Mouse (Mus musculus) gastrocnemius, postnatal 36 days (tissue): ENCODE results near the gene Mbd3. TPM values are rescaled to one million over a fixed set of nuclear protein-coding genes. Genes with fewer than 3 reads are reported as not detected.

Experiments used
- DNase-seq, 2 experiments: peaks; one replicate each; pipeline ENCODE4 v3.0.0; 2022
- intact Hi-C: fragments of 180-260 bp; cut with DNase I; formaldehyde crosslinking; loops from one replicate; pipeline ENCODE4 v1.15.1; 2025
- long read RNA-seq, 2 experiments: library from polyadenylated mRNA; stranded (forward); transcript quantifications; one replicate each; pipeline ENCODE4 v2.0.0; 2021
- total RNA-seq, 2 experiments: library from RNA; stranded (reverse); gene quantifications; 2 replicates each; pipeline ENCODE4 v1.2.3; 2021

Mbd3 gene
- total RNA-seq: 10 to 100 TPM; 95.1 to 99.9 TPM
- long read RNA-seq, experiment 1, transcript Mbd3-204 (7 exons, 1,566 nt): major isoform, 30 of 68 reads
- long read RNA-seq, experiment 1, transcript Mbd3-201 (7 exons, 1,662 nt): minor isoform, 8 of 68 reads
- long read RNA-seq, experiment 1, partial matches to known transcripts: 15 of 68 reads
- long read RNA-seq, experiment 1, other reads (novel, unspliced or antisense): 13 of 68 reads
- long read RNA-seq, experiment 2, transcript Mbd3-204 (7 exons, 1,566 nt): major isoform, 44 of 96 reads
- long read RNA-seq, experiment 2, transcript Mbd3-201 (7 exons, 1,662 nt): minor isoform, 17 of 96 reads
- long read RNA-seq, experiment 2, partial matches to known transcripts: 26 of 96 reads
- long read RNA-seq, experiment 2, other reads (novel, unspliced or antisense): 7 of 96 reads

DNA sequence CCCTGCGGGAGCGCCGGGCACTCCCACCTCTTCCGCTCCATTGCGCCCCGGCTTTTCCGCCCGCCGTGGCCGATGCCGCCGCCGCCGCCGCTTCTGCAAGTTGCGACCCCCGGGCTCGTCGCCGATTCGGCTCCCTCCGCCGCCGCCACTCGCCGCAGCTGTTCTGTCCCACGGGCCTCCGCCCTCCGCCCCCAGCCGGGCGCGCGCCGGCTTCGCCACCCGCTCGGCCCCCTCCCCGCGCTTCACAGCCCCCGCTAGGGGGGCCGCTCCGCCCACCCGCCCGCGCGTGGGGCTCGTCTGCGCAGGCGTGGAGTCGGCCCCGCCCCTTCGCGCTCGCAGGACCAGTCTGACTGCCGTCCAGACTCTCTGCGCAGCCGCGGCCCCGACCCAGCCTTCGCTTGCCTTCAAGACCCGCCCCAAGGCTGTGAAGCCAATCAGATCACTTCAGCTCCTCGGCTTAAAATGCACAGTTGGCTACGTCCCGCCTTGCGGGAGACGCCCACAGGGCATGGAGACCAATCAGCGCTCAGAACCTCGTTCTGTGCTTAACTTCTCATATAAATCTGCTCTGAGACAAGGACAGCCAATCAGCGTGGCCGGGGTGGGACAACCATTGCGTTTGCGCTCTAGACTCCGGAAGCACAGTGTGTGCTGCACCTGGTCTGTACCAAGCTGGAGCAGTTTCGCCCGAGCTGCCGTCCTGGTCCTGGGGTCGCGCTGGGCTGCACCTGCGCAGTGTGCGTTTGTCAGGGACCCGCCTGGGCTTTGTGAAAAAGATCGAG, at the start of gene Mbd3:
Gene Mbd3 (minus strand): TSS at position 360 of the 782 bp plus-strand sequence.
- DNase-seq: peak; percentile 99
- intact Hi-C loops: no loop called here

DNA sequence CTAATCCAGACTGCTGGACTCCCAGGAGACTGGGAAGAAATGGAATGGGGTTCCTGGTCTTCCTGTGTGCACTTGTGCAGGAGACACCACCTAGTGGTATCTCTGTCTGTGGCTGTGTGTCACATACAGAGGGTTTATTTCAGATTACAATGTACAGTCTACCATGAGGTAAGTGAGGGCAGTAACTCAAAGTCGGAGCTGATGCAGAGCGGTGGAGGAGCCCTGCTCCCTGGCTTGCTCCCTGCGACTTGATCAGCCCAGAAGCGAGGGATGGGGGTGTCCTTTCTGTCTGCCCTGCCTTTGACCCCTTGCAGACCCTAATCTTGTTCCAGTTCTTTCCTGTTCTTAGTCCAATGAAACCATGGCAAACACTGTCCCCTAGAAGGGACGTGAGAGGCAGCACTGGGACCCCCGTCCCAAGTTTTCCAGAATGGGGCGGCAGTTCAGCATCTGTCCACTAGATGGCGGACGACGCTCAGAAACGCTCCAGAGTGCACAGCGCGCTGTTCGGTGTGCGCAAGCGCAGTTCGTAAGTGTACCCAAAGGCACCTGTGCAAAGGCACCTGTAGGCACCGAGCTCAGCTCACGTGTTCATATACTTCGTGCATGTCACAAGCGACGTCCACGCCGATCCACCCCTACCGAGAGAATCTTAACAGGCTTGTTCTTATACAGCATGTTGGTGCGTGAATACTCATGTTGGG, 46.7 kb upstream of the Mbd3 start:
- peak; percentile 59 to 70 for DNase-seq
- intact Hi-C loops: no loop called here

DNA sequence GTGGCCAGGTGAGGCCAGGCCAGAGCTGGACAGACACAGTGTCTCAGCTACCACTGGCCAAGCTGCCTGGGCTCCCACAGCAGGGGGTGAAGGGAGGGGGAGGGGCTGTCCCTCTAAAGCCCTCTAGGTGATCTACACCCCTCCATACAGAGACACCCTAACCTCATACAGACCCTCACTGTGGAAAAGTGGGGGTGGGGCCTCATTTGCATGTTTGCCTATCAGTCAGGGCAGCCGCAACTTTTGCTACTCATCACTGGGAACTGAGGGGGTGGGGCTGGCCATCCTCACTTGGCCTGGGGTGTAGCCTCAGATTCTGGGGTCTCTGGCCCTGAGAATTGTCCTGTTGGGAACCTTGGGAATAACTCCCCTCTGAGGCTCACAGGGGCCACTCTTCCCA, 45.7 kb upstream of the Mbd3 start:
- intact Hi-C loops: no loop called here
- no peak for DNase-seq

DNA sequence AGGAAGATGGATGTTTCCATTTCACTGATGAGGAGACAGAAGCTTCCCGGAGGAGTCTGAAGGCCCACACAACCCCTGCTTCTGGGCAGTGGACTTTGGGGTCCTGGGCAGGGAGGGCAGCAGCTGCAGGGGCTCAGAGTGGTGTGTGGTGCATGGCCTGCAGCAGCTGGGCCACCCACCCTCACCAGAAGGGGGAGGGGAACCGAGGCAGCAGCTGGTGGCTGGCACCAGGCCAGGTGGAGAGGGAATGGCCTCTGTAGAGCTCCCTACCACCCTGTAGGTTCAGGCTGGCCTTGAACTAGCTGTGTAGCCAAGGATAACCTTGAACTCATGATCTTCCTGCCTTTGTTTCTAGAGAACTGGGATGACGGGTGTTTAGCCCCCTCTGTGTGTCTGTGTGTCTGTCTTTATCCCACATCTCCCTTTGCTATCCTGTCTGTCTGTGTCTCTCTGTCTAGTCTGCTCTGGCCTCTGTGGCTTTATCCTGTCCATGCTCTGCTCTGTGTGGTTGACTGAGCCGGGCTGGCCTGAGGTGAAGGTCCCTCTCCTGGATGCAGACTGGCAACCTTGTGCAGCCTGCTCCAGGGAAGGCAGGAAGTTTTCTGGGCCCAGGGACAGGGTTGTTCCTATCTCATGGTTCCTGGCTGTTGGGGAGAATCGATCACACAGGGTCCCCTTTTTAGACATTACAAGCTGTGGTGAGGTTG, 45.1 kb upstream of the Mbd3 start:
- intact Hi-C loops: no loop called here

DNA sequence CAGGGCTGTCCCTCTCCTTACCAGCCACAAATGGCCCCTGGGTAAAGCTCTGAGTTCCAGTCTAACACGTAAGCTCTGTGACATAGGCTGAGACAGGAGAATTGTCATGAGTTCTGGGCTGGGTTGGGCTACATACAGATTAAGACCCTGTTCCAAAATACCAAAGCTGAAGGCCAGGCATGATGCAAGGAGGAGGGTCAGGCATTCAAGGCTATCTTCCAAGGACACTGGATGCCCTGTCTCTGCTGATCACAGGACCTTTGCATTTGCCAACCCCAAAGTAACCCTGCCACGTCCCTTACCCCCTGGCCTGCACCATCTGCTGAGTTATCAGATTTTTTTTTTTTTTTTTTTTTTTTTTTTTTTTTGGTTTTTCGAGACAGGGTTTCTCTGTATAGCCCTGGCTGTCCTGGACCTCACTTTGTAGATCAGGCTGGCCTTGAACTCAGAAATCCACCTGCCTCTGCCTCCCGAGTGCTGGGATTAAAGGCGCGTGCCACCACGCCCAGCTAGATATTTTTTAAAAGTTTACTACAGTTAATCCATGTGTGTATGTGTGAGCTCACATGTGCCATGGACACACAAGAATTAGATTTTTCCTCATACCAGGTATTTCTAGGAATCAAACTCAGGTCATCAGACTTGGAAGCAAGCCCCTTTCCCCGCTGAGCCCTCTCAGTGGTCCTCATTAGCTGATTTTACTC, 44.4 kb upstream of the Mbd3 start:
- DNase-seq: no peak
- intact Hi-C loops: no loop called here

More for the DNA sequence above, 45.1 kb upstream of the Mbd3 start:
- DNase-seq: no peak

DNA sequence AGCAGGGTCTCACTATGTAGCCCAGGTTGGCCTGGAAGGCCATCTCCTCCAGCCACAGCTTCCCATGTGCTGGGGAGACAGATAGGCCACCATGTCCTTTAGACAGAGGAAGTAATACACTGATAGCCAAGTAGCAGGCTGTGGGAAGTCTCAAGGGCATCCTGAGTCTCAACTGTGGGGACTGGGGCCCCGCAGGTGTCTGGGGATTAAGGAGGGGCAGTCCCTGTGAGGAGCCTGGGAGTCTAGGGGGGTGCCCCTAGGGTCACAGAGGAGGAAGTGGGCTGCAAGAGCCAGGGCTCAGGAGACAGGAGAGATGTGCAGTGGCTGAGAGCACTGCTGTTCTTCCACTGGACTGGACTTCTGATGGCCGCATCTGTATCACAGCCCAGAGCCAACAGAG, 43.6 kb upstream of the Mbd3 start:
- DNase-seq: no peak
- intact Hi-C loops: no loop called here

DNA sequence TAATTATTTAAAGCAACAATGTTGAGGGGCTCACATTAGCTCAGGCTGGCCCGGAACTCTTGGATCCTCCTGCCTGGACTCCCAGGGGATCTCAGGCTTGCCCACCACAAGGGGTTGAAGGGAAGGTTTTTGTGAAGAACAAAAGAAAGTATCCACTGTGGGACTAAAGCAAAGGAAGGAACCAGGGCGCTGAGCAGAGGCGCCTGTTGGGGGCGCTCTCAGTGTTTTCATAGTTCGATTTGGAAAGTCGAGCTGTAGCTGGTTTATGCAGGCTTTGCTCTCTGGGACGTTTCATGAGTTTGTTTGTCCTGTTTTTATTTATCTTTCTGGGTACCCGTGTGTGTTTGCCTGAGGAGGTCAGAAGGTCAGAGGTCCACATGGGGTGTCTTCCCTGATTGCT, 42.2 kb upstream of the Mbd3 start:
- DNase-seq: no peak
- intact Hi-C loops: no loop called here

DNA sequence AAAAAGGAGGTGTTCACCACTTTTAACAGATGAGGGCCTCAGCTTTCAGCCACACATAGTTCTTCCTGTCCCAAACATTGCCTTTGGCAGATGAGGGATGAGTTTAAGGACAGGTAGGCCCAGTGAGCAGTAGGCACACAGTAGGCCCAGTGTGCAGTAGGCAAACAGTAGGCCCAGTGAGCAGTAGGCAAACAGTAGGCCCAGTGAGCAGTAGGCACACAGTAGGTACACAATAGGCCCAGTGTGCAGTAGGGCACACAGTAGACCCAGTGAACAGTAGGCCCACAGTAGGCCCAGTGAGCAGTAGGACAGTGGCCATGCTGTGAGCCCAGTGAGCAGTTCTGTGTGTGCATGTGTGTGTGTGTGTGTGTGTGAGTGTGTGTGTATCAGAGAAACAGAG, 40.7 kb upstream of the Mbd3 start:
- no peak for DNase-seq
- intact Hi-C loops: no loop called here

DNA sequence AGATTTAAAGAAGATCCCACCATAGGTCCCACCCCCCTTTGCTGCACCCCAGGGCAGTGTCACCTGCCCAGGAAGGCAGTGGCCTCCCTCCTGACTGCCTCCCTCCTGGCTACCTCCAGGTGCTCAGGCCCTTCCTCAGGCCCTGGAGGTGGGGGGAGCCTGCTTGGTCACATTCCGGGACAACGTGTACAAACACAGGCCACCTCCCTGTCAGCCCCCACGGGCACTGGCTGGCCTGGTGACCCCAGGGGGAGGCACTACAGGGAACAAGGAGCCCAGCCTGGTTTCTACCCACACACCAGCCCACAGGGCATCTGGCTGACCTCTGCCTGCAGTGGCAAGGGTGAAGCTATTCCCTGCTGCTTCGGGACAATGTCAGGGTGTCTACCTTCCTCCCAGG, 38.6 kb upstream of the Mbd3 start:
- DNase-seq: no peak
- intact Hi-C loops: loop anchor here (10.0 kb wide), 1 partner anchor 267 kb away; the partner anchor contains the start of genes Izumo4 and Mob3a

DNA sequence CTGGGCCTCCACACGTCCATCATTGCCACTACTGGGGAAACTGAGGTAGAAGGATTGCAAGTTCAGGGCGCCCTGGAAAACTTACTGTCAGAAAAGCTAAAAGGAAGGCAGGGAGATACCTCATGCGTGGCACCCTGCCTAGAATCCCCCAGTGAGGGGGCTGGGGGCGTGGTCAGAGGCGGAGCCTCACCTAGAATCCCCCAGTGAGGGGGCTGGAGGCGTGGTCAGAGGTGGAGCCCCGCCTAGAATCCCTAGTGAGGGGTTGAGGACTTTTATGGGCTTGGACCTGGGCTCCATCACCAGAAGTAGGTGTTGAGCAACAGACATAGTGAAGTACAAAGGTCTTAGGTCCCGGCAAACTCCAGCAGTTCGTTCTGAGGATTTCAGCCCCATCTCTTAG, 36.9 kb upstream of the Mbd3 start:
- intact Hi-C loops: loop anchor here (10.0 kb wide), 1 partner anchor 269 kb away; the partner anchor contains the start of genes Izumo4 and Mob3a
- DNase-seq: no peak

DNA sequence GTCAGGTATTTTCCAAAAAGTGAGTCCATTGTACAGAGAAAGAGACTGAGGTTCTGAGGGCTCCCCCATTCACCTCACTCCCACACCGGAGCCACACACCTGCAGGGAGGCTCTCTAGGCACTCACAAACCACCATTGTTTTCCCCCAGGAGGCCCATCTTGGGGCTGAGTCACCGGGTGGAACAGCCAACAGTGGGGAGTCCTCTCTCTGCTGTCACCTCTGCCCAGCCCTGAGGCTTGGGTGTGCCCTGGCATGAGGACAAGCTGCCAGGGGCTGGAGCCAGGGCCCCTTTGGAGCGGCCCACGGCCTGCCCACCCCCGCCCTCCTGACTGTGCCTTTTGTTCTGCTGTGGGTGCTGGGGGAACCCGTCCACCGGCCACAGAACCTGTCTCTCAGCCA, 36.4 kb upstream of the Mbd3 start:
- intact Hi-C loops: loop anchor here (10.0 kb wide), 1 partner anchor 269 kb away; the partner anchor contains the start of genes Izumo4 and Mob3a
- no peak for DNase-seq

DNA sequence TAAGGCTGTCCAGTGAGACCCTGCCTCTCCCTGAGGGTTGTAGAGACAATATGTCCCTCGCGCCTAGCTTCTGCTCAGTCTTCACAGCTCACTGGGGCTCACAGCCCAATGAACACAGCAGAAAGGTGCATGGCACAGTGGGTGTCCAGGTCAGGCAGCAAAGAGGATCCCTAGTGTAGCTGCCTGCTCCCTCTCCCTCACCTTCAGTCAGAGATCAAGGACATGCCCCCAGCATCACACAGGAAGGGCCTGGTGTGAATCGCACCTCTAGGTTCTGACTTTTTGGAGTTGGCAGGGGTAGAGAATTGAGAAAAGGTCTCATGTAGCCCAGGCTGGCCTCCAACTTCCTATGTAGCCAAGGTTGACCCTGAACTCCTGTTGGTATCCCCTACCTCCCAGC, 35.5 kb upstream of the Mbd3 start:
- intact Hi-C loops: loop anchor here (10.0 kb wide), 1 partner anchor 270 kb away; the partner anchor contains the start of genes Izumo4 and Mob3a
- DNase-seq: no peak

DNA sequence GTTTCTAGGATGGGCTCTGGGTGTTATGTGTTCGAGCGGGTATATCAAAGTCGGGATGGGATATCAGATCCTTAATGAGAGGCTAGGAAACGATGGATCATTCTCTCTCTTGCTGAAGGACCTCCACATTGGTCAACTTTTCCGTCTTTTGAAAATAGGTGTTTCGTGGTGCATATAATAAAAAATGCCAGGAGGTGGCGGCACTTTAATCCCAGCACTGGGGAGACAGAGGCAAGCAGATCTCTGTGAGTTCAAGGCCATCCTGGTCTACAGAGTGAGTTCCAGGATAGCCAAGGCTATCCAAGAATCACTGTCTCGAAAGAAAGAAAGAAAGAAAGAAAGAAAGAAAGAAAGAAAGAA, 34.9 kb upstream of the Mbd3 start:
- intact Hi-C loops: loop anchor here (10.0 kb wide), 1 partner anchor 271 kb away; the partner anchor contains the start of genes Izumo4 and Mob3a
- no peak for DNase-seq

DNA sequence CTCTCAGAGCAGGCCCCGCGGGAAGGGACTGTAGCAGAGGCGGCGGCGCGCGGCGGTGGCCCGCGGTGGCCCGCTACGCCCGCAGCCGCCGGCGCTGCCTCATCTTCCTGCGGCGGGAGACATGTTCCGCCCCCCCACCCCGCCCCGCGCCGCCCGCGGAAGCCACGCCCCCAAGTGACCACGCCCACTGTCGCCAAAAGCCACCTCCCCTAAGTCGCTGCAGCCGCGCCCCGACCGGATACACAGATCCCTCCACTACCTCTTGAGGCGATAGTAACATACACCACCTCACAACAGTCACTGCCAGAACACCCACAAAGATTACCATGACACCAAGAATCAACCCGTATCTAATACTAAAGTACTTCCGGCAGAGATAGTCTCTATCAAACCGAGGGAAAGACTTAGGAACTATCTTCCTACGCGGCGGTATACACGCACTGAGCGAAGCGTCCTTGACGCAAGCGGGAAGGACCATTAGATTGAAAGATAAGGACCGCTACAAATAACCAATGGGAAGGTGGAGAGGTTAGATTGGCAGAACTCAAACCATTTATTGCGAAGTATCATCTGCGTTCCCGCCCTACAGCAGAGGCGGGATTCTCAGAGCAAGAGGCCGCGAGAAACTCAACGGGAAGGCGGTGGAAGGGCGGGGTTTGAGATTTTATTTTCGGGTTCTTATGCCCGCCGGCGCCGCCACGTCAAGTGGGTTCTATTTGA, 34.3 kb upstream of the Mbd3 start, which contains the start of gene Tcf3:
Gene Tcf3 (minus strand): TSS at position 135 of the 720 bp plus-strand sequence.
- DNase-seq: peak; percentile 84 to 93
- intact Hi-C loops: loop anchor here (10.0 kb wide), 1 partner anchor 271 kb away; the partner anchor contains the start of genes Izumo4 and Mob3a

DNA sequence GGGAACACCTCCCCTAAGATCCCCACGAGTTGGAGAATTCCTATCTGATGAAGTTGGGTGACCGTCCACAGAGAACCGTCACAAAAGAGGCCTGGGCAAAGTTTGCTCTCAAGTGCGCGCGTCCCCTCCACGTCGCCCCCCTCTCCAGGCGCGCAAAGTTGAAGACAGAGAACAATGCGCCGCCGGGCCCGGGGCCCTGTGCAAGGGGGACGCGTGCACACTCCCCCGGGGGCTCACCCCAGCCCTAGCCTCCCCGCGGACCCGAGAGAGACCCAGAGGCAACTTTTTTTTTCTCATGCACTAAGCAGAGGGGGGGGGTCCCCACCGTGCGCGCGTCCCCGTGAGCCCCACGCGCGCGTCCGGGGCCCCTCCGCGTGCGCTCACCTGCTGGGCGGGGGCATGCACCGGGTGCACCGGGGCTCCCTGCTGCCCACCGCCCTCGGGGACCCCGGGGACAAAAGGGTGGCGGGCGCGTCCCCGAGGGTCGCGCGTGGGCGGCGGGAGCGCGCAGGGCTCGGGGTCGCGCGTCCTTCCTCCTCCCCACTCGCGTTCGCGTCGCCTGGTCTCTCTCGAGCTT, 33.7 kb upstream of the Mbd3 start:
- no peak for DNase-seq
- intact Hi-C loops: loop anchor here (10.0 kb wide), 1 partner anchor 272 kb away; the partner anchor contains the start of genes Izumo4 and Mob3a

DNA sequence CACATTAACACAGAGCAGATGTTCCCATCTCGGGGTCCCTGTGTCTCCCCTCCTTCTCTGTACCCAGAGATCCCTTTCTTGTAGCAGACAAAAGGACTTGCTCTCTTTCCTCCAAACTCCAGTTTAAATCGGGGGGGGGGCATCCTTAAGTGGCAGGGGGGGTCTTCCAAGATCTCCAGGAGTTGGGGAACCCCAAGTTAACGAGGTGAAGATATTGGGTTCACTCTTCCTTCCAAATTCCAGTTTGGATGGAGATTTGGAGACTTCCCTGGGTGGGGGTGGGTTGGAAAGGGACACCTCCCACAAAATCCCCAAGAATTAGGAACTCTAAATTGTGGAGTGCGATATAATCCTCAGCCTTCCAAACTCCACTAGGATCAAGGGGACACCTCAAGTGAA, 33.0 kb upstream of the Mbd3 start:
- DNase-seq: no peak
- intact Hi-C loops: loop anchor here (10.0 kb wide), 1 partner anchor 272 kb away; the partner anchor contains the start of genes Izumo4 and Mob3a

DNA sequence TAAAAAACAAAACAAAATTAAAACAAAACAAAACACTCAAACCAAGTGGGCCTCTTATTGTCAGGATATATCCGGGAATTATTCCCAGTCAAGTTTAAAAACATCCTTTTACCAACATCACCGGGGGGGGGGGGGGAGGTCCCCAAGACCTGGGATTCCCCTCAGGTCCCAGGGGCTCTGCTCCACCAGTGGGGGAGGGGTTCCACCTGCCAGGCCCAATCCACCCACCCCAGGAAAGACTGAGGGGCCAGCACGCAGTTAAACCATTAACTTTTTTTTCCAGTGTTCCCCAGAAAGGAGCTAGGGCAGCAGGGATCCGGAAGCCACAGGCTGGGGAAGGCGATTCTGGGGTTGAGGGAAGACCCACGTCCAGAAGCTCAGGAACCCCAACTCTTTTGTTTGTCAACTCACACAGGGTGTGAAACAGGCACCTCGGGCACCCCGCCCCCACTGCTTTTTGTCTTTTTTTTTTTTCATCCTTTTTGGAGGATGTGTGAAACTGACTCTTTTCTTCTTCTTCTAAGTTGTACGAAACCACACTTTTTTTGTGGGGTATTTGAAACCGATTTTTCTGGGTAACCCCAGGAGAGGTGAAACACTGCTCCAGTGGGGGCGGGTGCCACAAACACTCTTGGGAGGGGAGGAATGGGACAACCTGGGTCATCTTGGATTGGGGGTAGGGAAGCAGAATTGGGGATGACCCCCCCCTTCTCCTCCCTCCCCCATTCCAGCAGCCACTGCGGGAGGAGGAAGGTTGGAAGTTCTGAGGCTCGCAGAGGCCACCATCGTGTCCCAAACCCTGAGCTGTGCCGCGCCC, 32.4 kb upstream of the Mbd3 start:
- no peak for DNase-seq
- intact Hi-C loops: loop anchor here (10.0 kb wide), 1 partner anchor 273 kb away; the partner anchor contains the start of genes Izumo4 and Mob3a
